Mouse (Mus musculus) hematopoietic multipotent progenitor cell, adult 10-12 weeks (in vitro differentiated cells): ENCODE data around the gene Gm21190. TPM values are rescaled to one million over a fixed set of nuclear protein-coding genes. Genes with fewer than 3 reads are reported as not detected.

Source experiments
- polyA plus RNA-seq: library from polyadenylated mRNA; stranded (reverse); fragments of >175 nt; gene quantifications from 2 replicates; pipeline ENCODE4 v1.2.3, GENCODE M21; 2012; ENCODE audit warnings: low replicate concordance

Gm21190 gene
- not detected in 2 replicates for polyA plus RNA-seq

GRCm38 (mm10) chr5:15529122-15529521, at the start of gene Gm21190:
Gm21190 (minus strand) TSS chr5:15529222.

GRCm38 (mm10) chr5:15577033-15577432, 48.0 kb upstream of the Gm21190 start, which contains the start of gene Gm21083:
Gm21083 (plus strand) TSS chr5:15577333.

GRCm38 (mm10) chr5:15476423-15476822, 52.6 kb downstream of the Gm21190 start, which contains the start of gene Gm21149:
Gm21149 (minus strand) TSS chr5:15476523.

Other genes starting within 250 kb of the Gm21190 start
- not detected in 2 replicates for gene Gm21149, start 52.7 kb downstream of the Gm21190 start, polyA plus RNA-seq
- not detected in 2 replicates for gene Gm21083, start 48.1 kb upstream of the Gm21190 start, polyA plus RNA-seq
- gene Speer4d, start 89.8 kb upstream of the Gm21190 start, polyA plus RNA-seq = not detected in 2 replicates
- not detected in 2 replicates for gene 4930572O03Rik, start 127.8 kb upstream of the Gm21190 start, polyA plus RNA-seq
- not detected in 2 replicates for gene Speer4c, start 185.0 kb upstream of the Gm21190 start, polyA plus RNA-seq